Mouse (Mus musculus) stomach, postnatal 0 days (tissue): ENCODE measurements around the gene Zfp454. TPM values are rescaled to one million over a fixed set of nuclear protein-coding genes. Genes with fewer than 3 reads are reported as not detected.

Experiments
- ATAC-seq: fragments of 200-750 bp; cut with Nextera tagmentation; 2 replicates; pipeline ENCODE4 v1.8.0; 2017; ENCODE audit not compliant: low FRiP score, low TSS enrichment
- DNase-seq: peaks from one replicate; pipeline ENCODE4 v3.0.0-alpha.2; 2016; ENCODE audit warnings: low spot score
- H3K27ac ChIP-seq: fragments of 300-500 bp; sonication (generic); replicated peaks from 2 replicates; pipeline ENCODE4 v1.5.1; 2014; ENCODE audit warnings: mild to moderate bottlenecking, control low read depth
- H3K27me3 ChIP-seq: fragments of 300-500 bp; sonication (generic); 2 replicates; pipeline ENCODE4 v1.6.1; 2014; ENCODE audit warnings: low read length; ENCODE audit not compliant: control insufficient read depth, insufficient read depth
- H3K36me3 ChIP-seq: fragments of 300-500 bp; sonication (generic); 2 replicates; pipeline ENCODE4 v1.6.1; 2014; ENCODE audit warnings: low read length, mixed read lengths; ENCODE audit not compliant: control insufficient read depth, insufficient read depth
- H3K4me1 ChIP-seq: fragments of 300-500 bp; sonication (generic); replicated peaks from 2 replicates; pipeline ENCODE4 v1.6.1; 2014; ENCODE audit warnings: antibody characterized with exemption; ENCODE audit not compliant: control insufficient read depth, insufficient read depth
- H3K4me2 ChIP-seq: fragments of 300-500 bp; sonication (generic); replicated peaks from 2 replicates; pipeline ENCODE4 v1.6.1; 2014; ENCODE audit warnings: low read depth, mild to moderate bottlenecking, control low read depth, moderate library complexity
- H3K4me3 ChIP-seq: fragments of 300-500 bp; sonication (generic); 2 replicates; pipeline ENCODE4 v1.5.1; 2014; ENCODE audit warnings: low read depth, low read length, control low read depth
- H3K9ac ChIP-seq: fragments of 300-500 bp; sonication (generic); 2 replicates; pipeline ENCODE4 v1.6.1; 2014; ENCODE audit warnings: mild to moderate bottlenecking, low read length, control low read depth, mixed read lengths
- H3K9me3 ChIP-seq: fragments of 300-500 bp; sonication (generic); 2 replicates; pipeline ENCODE4 v1.6.1; 2016; ENCODE audit warnings: low read length; ENCODE audit not compliant: control insufficient read depth
- CTCF ChIP-seq: IDR thresholded peaks from 2 replicates; pipeline ENCODE4 v1.5.1; 2016; ENCODE audit warnings: antibody characterized with exemption, low read depth, mild to moderate bottlenecking, moderate library complexity
- EP300 ChIP-seq: optimal IDR thresholded peaks from 2 replicates; pipeline ENCODE3; 2016; ENCODE audit warnings: antibody characterized with exemption
- WGBS: fragments of 180-500 bp; shearing (Covaris S2); extraction: QIAGEN DNeasy Blood & Tissue Kit; methylation state at CpG from one replicate; pipeline ENCODE4 v1.1.7; 2014; 5-methylcytosine and 5-hydroxymethylcytosine counted together
- polyA plus RNA-seq: library from polyadenylated mRNA; unstranded; fragments of >200 nt; fragmentation: Nextera tagmentation; extraction: Ambion mirVana; gene quantifications from 2 replicates; pipeline ENCODE4 v1.2.1, GENCODE M21; 2015

Zfp454 gene
- polyA plus RNA-seq, 1 experiment from 2014 or later = 1.6 TPM

- DNase-seq (peak; percentile 92), ATAC-seq (peak; percentile 92)
- H3K27me3 ChIP-seq = no peaks in the 10 kb centered on the region
- H3K4me3 ChIP-seq = peak within 1 kb of the TSS; percentile 38
- no peaks in the 10 kb centered on the region for H3K36me3 ChIP-seq
- 15% methylated on average over 22 of the region's 22 CpGs for WGBS
- no peaks in the 10 kb centered on the region for H3K4me1 ChIP-seq
- TF ChIP-seq CTCF (no peak), EP300 (no peak)
- H3K27ac ChIP-seq = peak within 1 kb of the TSS; percentile 87
- peak within 1 kb of the TSS; percentile 68 for H3K9ac ChIP-seq
- peak within 1 kb of the TSS; percentile 68 for H3K4me2 ChIP-seq
- no peaks in the 10 kb centered on the region for H3K9me3 ChIP-seq
Observed at GRCm38 (mm10) chr11:50841023-50841735, 46.3 kb downstream of the Zfp454 start, which contains the start of gene Zfp879. Gene Zfp879 (minus strand): TSS chr11:50841552.

DNA sequence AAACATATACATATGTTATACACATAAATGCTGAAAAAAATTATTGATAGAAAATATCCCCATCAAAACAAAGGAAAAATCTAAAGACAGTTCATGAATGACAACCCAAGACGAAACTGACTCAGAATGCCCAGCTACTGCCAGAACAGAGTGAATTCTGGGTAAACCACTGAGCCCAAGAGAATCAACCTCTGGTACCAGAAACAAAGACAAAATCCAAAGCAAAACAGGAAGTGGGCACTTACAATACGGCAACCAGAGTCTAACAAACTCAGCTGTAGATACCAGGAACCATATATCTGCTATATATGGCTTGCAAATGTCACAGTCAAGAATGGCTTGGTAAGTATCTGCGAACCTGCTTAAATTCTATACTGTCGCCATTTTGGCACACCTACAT lies 51.7 kb downstream of the Zfp454 start:
- Histone ChIP-seq H3K9ac (no peak overlapping the region), H3K27me3 (no peaks in the 10 kb centered on the region), H3K27ac (no peak overlapping the region), H3K9me3 (no peaks in the 10 kb centered on the region), H3K4me2 (no peak overlapping the region), H3K36me3 (no peaks in the 10 kb centered on the region), H3K4me3 (no peak overlapping the region), H3K4me1 (no peaks in the 10 kb centered on the region)
- DNase-seq (no peak), ATAC-seq (no peak)
- no peak for TF ChIP-seq CTCF
- TF ChIP-seq EP300 = no peak
- 86% methylated on average over 4 of the region's 4 CpGs for WGBS

DNA sequence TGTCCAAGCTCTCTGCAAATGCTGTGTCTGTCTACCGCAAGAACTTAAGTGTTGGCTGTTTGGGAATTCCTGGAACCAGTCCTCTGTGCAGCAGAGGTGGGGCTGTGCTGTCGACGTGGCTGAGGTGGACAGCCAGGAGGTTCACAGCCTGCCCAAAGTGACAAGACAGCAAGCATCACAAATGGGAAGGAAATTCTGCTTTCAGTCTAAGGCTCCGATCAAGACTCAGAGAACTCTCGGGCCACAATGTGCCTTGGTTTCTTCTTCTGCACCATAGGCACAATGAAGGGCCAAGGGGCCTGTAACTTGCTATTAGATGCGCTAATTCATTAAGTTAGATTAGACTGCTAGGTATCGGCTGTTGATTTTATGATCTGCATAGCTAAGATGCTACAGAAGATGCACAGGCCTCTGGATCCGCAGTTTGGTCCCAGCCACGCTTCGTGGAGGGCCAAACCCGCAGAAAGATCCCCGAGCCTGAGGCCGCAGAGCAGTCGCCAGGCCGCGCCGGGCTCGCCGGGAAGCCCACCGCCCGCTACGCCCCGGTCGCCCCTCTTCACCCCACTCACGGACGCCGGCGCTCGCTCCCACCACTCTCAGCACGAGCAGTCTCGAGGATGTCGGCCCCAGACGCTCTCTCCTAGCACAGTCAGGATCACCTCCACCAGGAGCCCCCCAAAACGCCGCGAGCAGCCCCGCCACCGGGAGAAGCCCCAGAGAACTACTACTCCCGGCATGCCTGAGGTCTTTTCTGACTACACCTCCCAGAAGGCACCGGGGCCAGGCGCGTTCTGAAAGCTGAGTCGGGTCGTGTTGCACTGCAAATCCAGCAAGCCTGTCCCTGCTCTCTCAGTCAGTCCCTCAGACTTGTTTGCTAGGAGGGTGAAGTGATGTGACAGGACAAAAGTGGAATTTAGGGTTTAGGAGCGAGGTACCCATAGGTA lies 60.2 kb downstream of the Zfp454 start, which contains the start of gene Zfp354c:
TSS of gene Zfp354c (minus strand) at position 715 of the 944 bp plus-strand sequence.
- ATAC-seq = peak; percentile 96
- WGBS = under 1% methylated on average over 39 of the region's 45 CpGs

GRCm38 (mm10) chr11:50826214-50826613 lies 61.2 kb downstream of the Zfp454 start:
- Histone ChIP-seq H3K4me1 (peaks cover 3% of the 10 kb centered on the region; the same call in 1 of the 2 replicates), H3K4me3 (peak overlapping the region; percentile 76; the same call in 1 of the 2 replicates), H3K36me3 (peaks cover 3% of the 10 kb centered on the region; the same call in 1 of the 2 replicates), H3K4me2 (peak overlapping the region; percentile 72), H3K27me3 (no peaks in the 10 kb centered on the region), H3K9me3 (no peaks in the 10 kb centered on the region), H3K9ac (peak overlapping the region; percentile 79; the same call in 1 of the 2 replicates), H3K27ac (no peak overlapping the region)
- WGBS = 33% methylated on average over 2 of the region's 2 CpGs
- no peak for TF ChIP-seq EP300
- TF ChIP-seq CTCF = no peak
- ATAC-seq = no peak
- DNase-seq = no peak

More for the DNA sequence above, 60.2 kb downstream of the Zfp454 start, which contains the start of gene Zfp354c:
- Histone ChIP-seq H3K4me3 (peak within 1 kb of the TSS; percentile 76), H3K36me3 (peaks cover 3% of the 10 kb centered on the region; the same call in 1 of the 2 replicates), H3K27me3 (no peaks in the 10 kb centered on the region), H3K4me2 (peak within 1 kb of the TSS; percentile 72), H3K9me3 (no peaks in the 10 kb centered on the region), H3K4me1 (peaks cover 3% of the 10 kb centered on the region; the same call in 1 of the 2 replicates), H3K9ac (peak within 1 kb of the TSS; percentile 79), H3K27ac (peak within 1 kb of the TSS; percentile 61)
- no peak; the same call in 1 of the 2 replicates for TF ChIP-seq CTCF
- no peak for TF ChIP-seq EP300
- peak; percentile 80 for DNase-seq

Other genes starting within 250 kb of the Zfp454 start
- 4.9 and 5.4 TPM in 2 replicates for gene Zfp354c, start 59.9 kb downstream of the Zfp454 start, polyA plus RNA-seq
- gene Zfp879, start 46.1 kb downstream of the Zfp454 start, polyA plus RNA-seq = 0.30 and 0.31 TPM in 2 replicates
- 0.06 TPM in 1 of 2 replicates, not detected in the other for gene Grm6, start 37.0 kb downstream of the Zfp454 start, polyA plus RNA-seq
- 3.9 and 4.6 TPM in 2 replicates for gene Zfp2, start 28.5 kb upstream of the Zfp454 start, polyA plus RNA-seq
- 0.54 and 0.61 TPM in 2 replicates for gene Zfp354b, start 44.0 kb upstream of the Zfp454 start, polyA plus RNA-seq
- gene 4933414I15Rik, start 56.1 kb upstream of the Zfp454 start, polyA plus RNA-seq = 0.07 TPM in 1 of 2 replicates, not detected in the other
- gene Prop1, start 66.1 kb upstream of the Zfp454 start, polyA plus RNA-seq = not detected in 2 replicates
- gene Olfr1378, start 78.9 kb upstream of the Zfp454 start, polyA plus RNA-seq = not detected in 2 replicates
- not detected in 2 replicates for gene Olfr1377, start 94.3 kb upstream of the Zfp454 start, polyA plus RNA-seq
- gene Olfr51, start 115.9 kb upstream of the Zfp454 start, polyA plus RNA-seq = not detected in 2 replicates
- gene Olfr54, start 126.6 kb upstream of the Zfp454 start, polyA plus RNA-seq = 0.04 TPM in 1 of 2 replicates, not detected in the other
- not detected in 2 replicates for gene Olfr1375, start 160.5 kb upstream of the Zfp454 start, polyA plus RNA-seq
- 2.6 and 2.8 TPM in 2 replicates for gene Zfp354a, start 171.6 kb upstream of the Zfp454 start, polyA plus RNA-seq